Mouse (Mus musculus) left cerebral cortex, adult 18-20 months (tissue): Measurements from ENCODE around the gene Rbm45. TPM values are rescaled to one million over a fixed set of nuclear protein-coding genes. Genes with fewer than 3 reads are reported as not detected.

Experiments
- total RNA-seq, 2 experiments: library from RNA; stranded (reverse); gene quantifications; 2 replicates each; pipeline ENCODE4 v1.2.3; 2021

Gene Rbm45
- total RNA-seq, 2 experiments from 2014 or later = 37.8 to 40.0 TPM

Other genes starting within 250 kb of the Rbm45 start
- 1 to 10 TPM; 3.8 to 4.6 TPM for gene Pde11a, start 31.2 kb upstream of the Rbm45 start, total RNA-seq
- gene Cyct, start 9.5 kb upstream of the Rbm45 start, total RNA-seq = not detected
- gene Osbpl6, start 36.5 kb downstream of the Rbm45 start, total RNA-seq = 10 to 100 TPM; 51.2 to 53.5 TPM